Comparison of ENCODE assay signal across 20 mouse cellular contexts in genomic region chr16:78096571-78096970, GRCm38 (mm10).
DNase-seq lines count a peak whose midpoint lies in the region; TF ChIP-seq lines count a peak whose summit lies in the region.
"Had no signal": no experiment of that assay in that cellular context is flagged by ENCODE, and none has a peak within 500 bp of the region (broad histone marks: within the 10 kb centered on the region; RNA-seq: fewer than 3 reads in every experiment).

No protein-coding gene starts in this region.

- no peak for TF ChIP-seq POLR2A in thymus, adult 2 months (IDR thresholded peaks at IDR 0.05; ENCODE audit: control insufficient read depth, extremely low read depth, insufficient read depth, low read length, poor library complexity)

- H3K36me3 ChIP-seq in E14TG2a.4 (ENCODE audit: insufficient read depth, low read length): no peaks in the 10 kb centered on the region
- H3K36me3 ChIP-seq in thymus, adult 2 months (ENCODE audit: control insufficient read depth, insufficient read depth, low read length): no peaks in the 10 kb centered on the region
- H3K36me3 ChIP-seq: forebrain, embryonic 10.5 days; heart, embryonic 10.5 days; limb, embryonic 10.5 days; midbrain, embryonic 13.5 days; neural tube, embryonic 13.5 days had no signal

- intact Hi-C loops in left cerebral cortex, adult 2 months (cut with DNase I): no loop called here
- intact Hi-C loops in left cerebral cortex, postnatal 10 days (cut with DNase I): no loop called here

- WGBS in thymus, adult 2 months: 53% methylated on average over 1 of the region's 1 CpGs

- H3K4me1 ChIP-seq in E14TG2a.4 (replicated peaks; ENCODE audit: low read depth, low read length): peaks cover 2% of the 10 kb centered on the region
- no peaks in the 10 kb centered on the region for H3K4me1 ChIP-seq in thymus, adult 2 months (replicated peaks; ENCODE audit: control insufficient read depth, insufficient read depth, low read length)
- H3K4me1 ChIP-seq: heart, embryonic 10.5 days; limb, embryonic 10.5 days; megakaryocyte, embryonic 14.5 days had no signal

- no peak for DNase-seq in left cerebral cortex, adult 2 months (ENCODE audit: extremely low spot score in 1 of 2, low spot score in 2 of 2)
- DNase-seq in left cerebral cortex, postnatal 10 days (ENCODE audit: extremely low spot score in 1 of 2, low spot score in 2 of 2): no peak
- DNase-seq in 416B (ENCODE audit: low read depth) (peak; percentile 33), R1 (ENCODE audit: low read depth, low spot score) (peak; percentile 47)
- DNase-seq in spleen, adult 18-20 months: no peak
- DNase-seq in thymus, adult 2 months: no peak
- DNase-seq: cerebellum, adult 11-12 months; cerebellum, postnatal 14 days; kidney, postnatal 4 days; layer of hippocampus, adult 9-11 months; liver; lung, postnatal 36 days; thymus, postnatal 4 days had no signal

- no peaks in the 10 kb centered on the region for H3K9me3 ChIP-seq in E14TG2a.4 (ENCODE audit: low read length)
- H3K9me3 ChIP-seq: forebrain, embryonic 10.5 days; heart, embryonic 10.5 days; limb, embryonic 10.5 days; midbrain, embryonic 13.5 days; neural tube, embryonic 13.5 days had no signal

- no peak overlapping the region for H3K4me3 ChIP-seq in left cerebral cortex, adult 2 months
- H3K4me3 ChIP-seq in E14TG2a.4 (replicated peaks; ENCODE audit: low read length): no peak overlapping the region
- no peak overlapping the region for H3K4me3 ChIP-seq in thymus, adult 2 months (ENCODE audit: control insufficient read depth, insufficient read depth, low read length)
- H3K4me3 ChIP-seq: forebrain, embryonic 10.5 days; heart, embryonic 10.5 days; limb, embryonic 10.5 days; megakaryocyte, embryonic 14.5 days; midbrain, embryonic 13.5 days; neural tube, embryonic 13.5 days had no signal

- H3K27me3 ChIP-seq in E14TG2a.4 (ENCODE audit: insufficient read depth, low read length): no peaks in the 10 kb centered on the region
- H3K27me3 ChIP-seq in thymus, adult 2 months (ENCODE audit: control insufficient read depth, insufficient read depth, low read length): no peaks in the 10 kb centered on the region
- H3K27me3 ChIP-seq: megakaryocyte, embryonic 14.5 days; midbrain, embryonic 13.5 days; neural tube, embryonic 13.5 days had no signal

- TF ChIP-seq CTCF in left cerebral cortex, adult 2 months (IDR thresholded peaks at IDR 0.05): peak; percentile 7
- TF ChIP-seq CTCF in E14TG2a.4 (conservative IDR thresholded peaks at IDR 0.05; ENCODE audit: low read length): peak; percentile 15; the same call in 1 of the 2 replicates
- TF ChIP-seq CTCF in thymus, adult 2 months (IDR thresholded peaks at IDR 0.05; ENCODE audit: borderline replicate concordance, control insufficient read depth, extremely low read depth, insufficient read depth, low read length, poor library complexity): no peak

- no peak overlapping the region for H3K27ac ChIP-seq in left cerebral cortex, adult 2 months
- H3K27ac ChIP-seq in thymus, adult 2 months (ENCODE audit: control insufficient read depth, insufficient read depth, low read length): no peak overlapping the region
- H3K27ac ChIP-seq: forebrain, embryonic 10.5 days; heart, embryonic 10.5 days; limb, embryonic 10.5 days; midbrain, embryonic 13.5 days; neural tube, embryonic 13.5 days had no signal

Comparison
In these comparisons a context has a peak if more than half of its experiments do, and no peak if none do; other contexts are left out.
1. DNase-seq: peak in 416B (single experiment) and R1 (single experiment); none in left cerebral cortex, adult 2 months (0 of 2), left cerebral cortex, postnatal 10 days (0 of 2), spleen, adult 18-20 months (0 of 2) and thymus, adult 2 months (single experiment).